Mouse (Mus musculus) hindbrain, embryonic 13.5 days (tissue): ENCODE results near the gene Hoxc4. TPM values are rescaled to one million over a fixed set of nuclear protein-coding genes. Genes with fewer than 3 reads are reported as not detected.

Experiments
- ATAC-seq: fragments of 200-750 bp; cut with Nextera tagmentation; 2 replicates; pipeline ENCODE4 v1.8.0; 2017; ENCODE audit warnings: moderate TSS enrichment; ENCODE audit not compliant: low FRiP score
- H3K27ac ChIP-seq: fragments of 300-500 bp; sonication (generic); 2 replicates; pipeline ENCODE4 v1.5.1; 2015; ENCODE audit warnings: inconsistent platforms, mild to moderate bottlenecking, moderate library complexity
- H3K27me3 ChIP-seq: fragments of 300-500 bp; sonication (generic); 2 replicates; pipeline ENCODE4 v1.6.1; 2015; ENCODE audit warnings: mild to moderate bottlenecking, inconsistent platforms
- H3K36me3 ChIP-seq: fragments of 300-500 bp; sonication (generic); 2 replicates; pipeline ENCODE4 v1.6.1; 2015; ENCODE audit warnings: mild to moderate bottlenecking, inconsistent platforms
- H3K4me1 ChIP-seq: fragments of 300-500 bp; sonication (generic); replicated peaks from 2 replicates; pipeline ENCODE4 v1.6.1; 2015; ENCODE audit warnings: inconsistent platforms
- H3K4me2 ChIP-seq: fragments of 300-500 bp; sonication (generic); 2 replicates; pipeline ENCODE4 v1.6.1; 2015; ENCODE audit warnings: inconsistent platforms, mild to moderate bottlenecking, moderate library complexity
- H3K4me3 ChIP-seq: fragments of 300-500 bp; sonication (generic); 2 replicates; pipeline ENCODE4 v1.5.1; 2015; ENCODE audit warnings: mild to moderate bottlenecking, inconsistent platforms
- H3K9ac ChIP-seq: fragments of 300-500 bp; sonication (generic); 2 replicates; pipeline ENCODE4 v1.6.1; 2015; ENCODE audit warnings: mild to moderate bottlenecking, inconsistent platforms
- H3K9me3 ChIP-seq: fragments of 300-500 bp; sonication (generic); 2 replicates; pipeline ENCODE4 v1.6.1; 2016; ENCODE audit warnings: inconsistent platforms
- WGBS: fragments of 180-500 bp; shearing (Covaris S2); methylation state at CpG from one replicate; pipeline ENCODE4 v1.1.7; 2015; 5-methylcytosine and 5-hydroxymethylcytosine counted together
- microRNA counts: library from miRNA; unstranded; fragments of <30 nt; microRNA quantifications from one replicate; lab custom pipeline; 2016
- microRNA-seq: library from miRNA; unstranded; fragments of <30 nt; microRNA quantifications from one replicate; pipeline ENCODE4, GENCODE M21; 2016
- polyA plus RNA-seq: library from polyadenylated mRNA; unstranded; fragments of >200 nt; fragmentation: Nextera tagmentation; extraction: Ambion mirVana; gene quantifications from 2 replicates; pipeline ENCODE4 v1.2.1, GENCODE M21; 2015

The Hoxc4 gene
- polyA plus RNA-seq, 1 experiment from 2014 or later: 86.9 TPM

GRCm38 (mm10) chr15:103085831-103086671 is 67.3 kb downstream of the Hoxc4 start:
- Histone ChIP-seq H3K4me2 (peak overlapping the region; percentile 71), H3K9ac (peak overlapping the region; percentile 70), H3K4me3 (peak overlapping the region; percentile 39), H3K27me3 (peaks cover 93% of the 10 kb centered on the region), H3K9me3 (no peaks in the 10 kb centered on the region), H3K27ac (peak overlapping the region; percentile 90), H3K4me1 (peaks cover 43% of the 10 kb centered on the region), H3K36me3 (no peaks in the 10 kb centered on the region)
- under 1% methylated on average over 61 of the region's 61 CpGs for WGBS
- peak; percentile 49 for ATAC-seq

MicroRNA genes within 50 kb of the gene (microRNA counts, 519-probe panel; counts per million panel counts)
- microRNA mmu-miR-615-3p (lab: Ali Mortazavi, UCI) (2,188 counts per million, percentile 15 among the panel's probes with 10 or more counts), microRNA mmu-miR-615-5p (lab: Ali Mortazavi, UCI) (51.3 counts per million)

Small RNA genes within 50 kb of the gene (microRNA-seq; reads per million reads assigned to microRNA genes)
- gene Mir196a-2 (1.6 reads per million), gene Mir615 (2,923 reads per million, percentile 85 among the genes with 10 or more reads in this experiment)

Other genes starting within 250 kb of the Hoxc4 start
- not detected in 2 replicates for gene Hoxc13, start 97.8 kb upstream of the Hoxc4 start, polyA plus RNA-seq
- gene Hoxc12, start 82.2 kb upstream of the Hoxc4 start, polyA plus RNA-seq: not detected in 2 replicates
- gene Hoxc11, start 64.5 kb upstream of the Hoxc4 start, polyA plus RNA-seq: not detected in 2 replicates
- not detected in 2 replicates for gene Hoxc10, start 52.1 kb upstream of the Hoxc4 start, polyA plus RNA-seq
- 32.3 and 39.2 TPM in 2 replicates for gene Hoxc5, start 51.5 kb upstream of the Hoxc4 start, polyA plus RNA-seq
- 0.13 TPM in 1 of 2 replicates, not detected in the other for gene Hoxc9, start 42.5 kb upstream of the Hoxc4 start, polyA plus RNA-seq
- gene Hoxc8, start 28.3 kb upstream of the Hoxc4 start, polyA plus RNA-seq: 0.50 and 1.5 TPM in 2 replicates
- gene Hoxc6, start 20.7 kb upstream of the Hoxc4 start, polyA plus RNA-seq: 5.3 and 9.1 TPM in 2 replicates
- 40.7 and 41.2 TPM in 2 replicates for gene Smug1, start 148.2 kb downstream of the Hoxc4 start, polyA plus RNA-seq
- 143 and 144 TPM in 2 replicates for gene Cbx5, start 220.9 kb downstream of the Hoxc4 start, polyA plus RNA-seq
- gene Hnrnpa1, start 221.5 kb downstream of the Hoxc4 start, polyA plus RNA-seq: 901 and 926 TPM in 2 replicates
- gene Nfe2, start 239.5 kb downstream of the Hoxc4 start, polyA plus RNA-seq: 1.1 and 1.4 TPM in 2 replicates